Mouse (Mus musculus) gastrocnemius, postnatal 25 days (tissue): ENCODE data around the gene Gna12. TPM values are rescaled to one million over a fixed set of nuclear protein-coding genes. Genes with fewer than 3 reads are reported as not detected.
A peak's percentile ranks its signal among the peaks of the same experiment; 100 is the strongest.

ENCODE experiments used
- DNase-seq: peaks from one replicate; pipeline ENCODE4 v3.0.0; 2022
- long read RNA-seq, 2 experiments: library from polyadenylated mRNA; stranded (forward); transcript quantifications; one replicate each; pipeline ENCODE4 v2.0.0; 2021
- total RNA-seq, 2 experiments: library from RNA; stranded (reverse); gene quantifications; 1 replicate in 1 of 2; 2 replicates in 1 of 2; pipeline ENCODE4 v1.2.3; 2021

Gna12 gene
- total RNA-seq: 10 to 100 TPM; 26.2 to 27.7 TPM
- long read RNA-seq, experiment 1, transcript Gna12-201 (4 exons, 3,416 nt): major isoform, 17 of 21 reads
- long read RNA-seq, experiment 1, partial matches to known transcripts: 1 of 21 reads
- long read RNA-seq, experiment 1, other reads (novel, unspliced or antisense): 3 of 21 reads
- long read RNA-seq, experiment 2, transcript Gna12-201 (4 exons, 3,416 nt): major isoform, 34 of 40 reads
- long read RNA-seq, experiment 2, partial matches to known transcripts: 1 of 40 reads
- long read RNA-seq, experiment 2, other reads (novel, unspliced or antisense): 5 of 40 reads

- peak; percentile 98 for DNase-seq
These were observed at the start of gene Gna12 for GRCm38 (mm10) chr5:140830314-140831063. Gna12 (minus strand) TSS chr5:140830431.

GRCm38 (mm10) chr5:140878644-140879043, 48.4 kb upstream of the Gna12 start:
- no peak for DNase-seq

- no peak for DNase-seq
These were observed 43.6 kb upstream of the Gna12 start for GRCm38 (mm10) chr5:140873736-140874307.

GRCm38 (mm10) chr5:140873039-140873551, 42.9 kb upstream of the Gna12 start:
- no peak for DNase-seq

GRCm38 (mm10) chr5:140872532-140873038, 42.4 kb upstream of the Gna12 start:
- DNase-seq: no peak

- no peak for DNase-seq
These were observed 41.0 kb upstream of the Gna12 start for GRCm38 (mm10) chr5:140871241-140871640.

GRCm38 (mm10) chr5:140869034-140869433, 38.8 kb upstream of the Gna12 start:
- no peak for DNase-seq

- no peak for DNase-seq
These were observed 29.5 kb upstream of the Gna12 start for GRCm38 (mm10) chr5:140859730-140860129.

- no peak for DNase-seq
These were observed 28.1 kb upstream of the Gna12 start for GRCm38 (mm10) chr5:140858335-140858734.

GRCm38 (mm10) chr5:140857432-140858154, 27.4 kb upstream of the Gna12 start:
- DNase-seq: no peak

GRCm38 (mm10) chr5:140855909-140856530, 25.8 kb upstream of the Gna12 start:
- DNase-seq: no peak

- no peak for DNase-seq
These were observed 24.5 kb upstream of the Gna12 start for GRCm38 (mm10) chr5:140854700-140855099.

GRCm38 (mm10) chr5:140853723-140854122, 23.5 kb upstream of the Gna12 start:
- no peak for DNase-seq

GRCm38 (mm10) chr5:140852435-140852996, 22.3 kb upstream of the Gna12 start:
- DNase-seq: no peak

GRCm38 (mm10) chr5:140847300-140847729, 17.1 kb upstream of the Gna12 start:
- no peak for DNase-seq

- DNase-seq: no peak
These were observed 11.7 kb upstream of the Gna12 start for GRCm38 (mm10) chr5:140841942-140842341.

GRCm38 (mm10) chr5:140831064-140831431, 817 bp upstream of the Gna12 start:
- no peak for DNase-seq

- peak; percentile 34 for DNase-seq
These were observed 328 bp downstream of the Gna12 start for GRCm38 (mm10) chr5:140829911-140830294.

GRCm38 (mm10) chr5:140829081-140829910, 935 bp downstream of the Gna12 start:
- no peak for DNase-seq

GRCm38 (mm10) chr5:140828363-140828762, 1.9 kb downstream of the Gna12 start:
- DNase-seq: no peak
